Mouse (Mus musculus): Measurements from ENCODE around the gene Sirt4.

- no peak for TF ChIP-seq CTCF (IDR thresholded peaks at IDR 0.05; ENCODE audit: low read depth)
- TF ChIP-seq EP300 (IDR thresholded peaks at IDR 0.05; ENCODE audit: low read depth), result no peak
Observed at GRCm38 (mm10) chr5:115432395-115432794, 52.1 kb downstream of the Sirt4 start.
